Mouse (Mus musculus): ENCODE measurements around the gene Golim4.

The Golim4 gene

GRCm38 (mm10) chr3:75926327-75926726 lies 30.4 kb downstream of the Golim4 start:
- no peak for DNase-seq (ENCODE audit: low read depth, low spot score)

GRCm38 (mm10) chr3:75925123-75925522 lies 31.6 kb downstream of the Golim4 start:
- no peak for DNase-seq (ENCODE audit: low read depth, low spot score)

- no peak for DNase-seq (ENCODE audit: low read depth, low spot score)
Measured at GRCm38 (mm10) chr3:75917770-75918503, 38.8 kb downstream of the Golim4 start.

GRCm38 (mm10) chr3:75912786-75913185 lies 44.0 kb downstream of the Golim4 start:
- DNase-seq (ENCODE audit: low read depth, low spot score): no peak

- DNase-seq (ENCODE audit: low read depth, low spot score): no peak
Measured at GRCm38 (mm10) chr3:75910768-75911167, 46.0 kb downstream of the Golim4 start.

- DNase-seq (ENCODE audit: low read depth, low spot score): peak; percentile 78
Measured at GRCm38 (mm10) chr3:75910257-75910656, 46.5 kb downstream of the Golim4 start.

GRCm38 (mm10) chr3:75901903-75902598 lies 54.7 kb downstream of the Golim4 start:
- no peak for DNase-seq (ENCODE audit: low read depth, low spot score)

- no peak for DNase-seq (ENCODE audit: low read depth, low spot score)
Measured at GRCm38 (mm10) chr3:75895075-75895474, 61.7 kb downstream of the Golim4 start.

- no peak for DNase-seq (ENCODE audit: low read depth, low spot score)
Measured at GRCm38 (mm10) chr3:75891581-75891980, 65.2 kb downstream of the Golim4 start.

- DNase-seq (ENCODE audit: low read depth, low spot score): no peak
Measured at GRCm38 (mm10) chr3:75889323-75889722, 67.4 kb downstream of the Golim4 start.

- no peak for DNase-seq (ENCODE audit: low read depth, low spot score)
Measured at GRCm38 (mm10) chr3:75881582-75881981, 75.2 kb downstream of the Golim4 start.

- no peak for DNase-seq (ENCODE audit: low read depth, low spot score)
Measured at GRCm38 (mm10) chr3:75879269-75879668, 77.5 kb downstream of the Golim4 start.

- DNase-seq (ENCODE audit: low read depth, low spot score): no peak
Measured at GRCm38 (mm10) chr3:75868886-75869285, 87.9 kb downstream of the Golim4 start.

- DNase-seq (ENCODE audit: low read depth, low spot score): no peak
Measured at GRCm38 (mm10) chr3:75864203-75864602, 92.5 kb downstream of the Golim4 start.

GRCm38 (mm10) chr3:75861677-75862076 lies 95.1 kb downstream of the Golim4 start:
- DNase-seq (ENCODE audit: low read depth, low spot score): peak; percentile 35

- no peak for DNase-seq (ENCODE audit: low read depth, low spot score)
Measured at GRCm38 (mm10) chr3:75860760-75861159, 96.0 kb downstream of the Golim4 start.

GRCm38 (mm10) chr3:75835286-75835967 lies 121.3 kb downstream of the Golim4 start:
- no peak for DNase-seq (ENCODE audit: low read depth, low spot score)

- DNase-seq (ENCODE audit: low read depth, low spot score): no peak
Measured at GRCm38 (mm10) chr3:75834827-75835226, 121.9 kb downstream of the Golim4 start.

Data from mesoderm, embryonic 11.5 days (tissue).